Mouse (Mus musculus) embryonic fibroblast, embryonic 13.5 days (primary cell): ENCODE results near the gene Coil.

ENCODE experiments used
- CTCF ChIP-seq: IDR thresholded peaks from 2 replicates; pipeline ENCODE4 v1.5.1; 2011; ENCODE audit warnings: mild to moderate bottlenecking, control low read depth, low read length, moderate library complexity, borderline replicate concordance; ENCODE audit not compliant: insufficient read depth
- POLR2A ChIP-seq: IDR thresholded peaks from 2 replicates; pipeline ENCODE4 v1.6.1; 2011; ENCODE audit warnings: low read depth, mild to moderate bottlenecking, control low read depth, low read length, moderate library complexity

DNA sequence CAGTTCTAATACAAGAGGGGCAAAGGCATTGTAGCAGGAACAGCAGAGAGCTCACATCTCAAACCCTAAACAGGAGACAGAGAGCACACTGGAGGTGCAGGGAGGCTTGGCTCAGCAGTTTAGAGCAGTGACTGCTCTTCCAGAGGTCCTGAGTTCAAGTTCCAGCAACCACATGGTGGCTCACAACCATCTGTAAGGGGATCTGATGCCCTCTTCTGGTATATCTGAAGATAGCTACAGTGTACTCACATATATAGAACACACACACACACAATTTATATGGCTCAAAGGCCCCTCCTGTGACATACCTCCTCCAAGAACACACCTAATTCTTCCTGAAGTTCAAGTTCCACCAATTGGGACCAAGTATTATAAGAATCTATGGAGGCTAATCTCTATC is 64.5 kb downstream of the Coil start:
- TF ChIP-seq CTCF: no peak
- TF ChIP-seq POLR2A: no peak
